Mouse (Mus musculus) brown adipose tissue, adult 24 weeks (tissue): Measurements from ENCODE around the gene Mxra7. TPM values are rescaled to one million over a fixed set of nuclear protein-coding genes. Genes with fewer than 3 reads are reported as not detected.
A peak's percentile ranks its signal among the peaks of the same experiment; 100 is the strongest.

Experiments
- H3K27ac ChIP-seq: fragments of 200-500 bp; replicated peaks from 2 replicates; pipeline ENCODE4 v1.5.1; 2012; ENCODE audit warnings: low read depth, mild to moderate bottlenecking, low read length
- H3K4me1 ChIP-seq: fragments of 200-500 bp; 2 replicates; pipeline ENCODE4 v1.6.1; 2012; ENCODE audit warnings: low read length, mixed read lengths; ENCODE audit not compliant: control insufficient read depth, insufficient read depth, insufficient read length
- H3K4me3 ChIP-seq: fragments of 200-500 bp; 2 replicates; pipeline ENCODE4 v1.5.1; 2012; ENCODE audit warnings: low read depth, mild to moderate bottlenecking, low read length, moderate library complexity; ENCODE audit not compliant: insufficient read depth
- polyA plus RNA-seq: library from polyadenylated mRNA; stranded (reverse); fragments of >200 nt; gene quantifications from 2 replicates; pipeline ENCODE4 v1.2.4, GENCODE M21; 2012; ENCODE audit not compliant: missing spikeins, insufficient read depth, insufficient read length

Mxra7 gene
- polyA plus RNA-seq, 1 experiment, result 6.9 TPM

GRCm38 (mm10) chr11:116814884-116815415, 12.9 kb downstream of the Mxra7 start:
- Histone ChIP-seq H3K4me3 (no peak overlapping the region), H3K27ac (peak overlapping the region; percentile 61), H3K4me1 (peaks cover 19% of the 10 kb centered on the region)

- Histone ChIP-seq H3K27ac (peak overlapping the region; percentile 61), H3K4me1 (peaks cover 19% of the 10 kb centered on the region), H3K4me3 (no peak overlapping the region)
Observed at GRCm38 (mm10) chr11:116814076-116814883, 13.6 kb downstream of the Mxra7 start.

- Histone ChIP-seq H3K27ac (peak overlapping the region; percentile 61), H3K4me1 (peaks cover 19% of the 10 kb centered on the region), H3K4me3 (no peak overlapping the region)
Observed at GRCm38 (mm10) chr11:116813610-116814009, 14.2 kb downstream of the Mxra7 start.

GRCm38 (mm10) chr11:116812793-116813529, 14.9 kb downstream of the Mxra7 start:
- H3K4me1 ChIP-seq, result peaks cover 19% of the 10 kb centered on the region
- peak overlapping the region; percentile 16; the same call in 1 of the 2 replicates for H3K27ac ChIP-seq
- no peak overlapping the region for H3K4me3 ChIP-seq

- Histone ChIP-seq H3K4me1 (peaks cover 23% of the 10 kb centered on the region), H3K27ac (0 out of 2 replicates have a peak overlapping the region, but pooled peaks have one; percentile 46), H3K4me3 (no peak overlapping the region)
Observed at GRCm38 (mm10) chr11:116810983-116811901, 16.6 kb downstream of the Mxra7 start.

GRCm38 (mm10) chr11:116810528-116810927, 17.3 kb downstream of the Mxra7 start:
- H3K4me1 ChIP-seq, result peaks cover 21% of the 10 kb centered on the region
- H3K4me3 ChIP-seq, result no peak overlapping the region
- no peak overlapping the region for H3K27ac ChIP-seq

- peaks cover 15% of the 10 kb centered on the region for H3K4me1 ChIP-seq
- H3K4me3 ChIP-seq, result no peak overlapping the region
- no peak overlapping the region for H3K27ac ChIP-seq
Observed at GRCm38 (mm10) chr11:116809520-116809919, 18.3 kb downstream of the Mxra7 start.

GRCm38 (mm10) chr11:116808811-116809395, 18.9 kb downstream of the Mxra7 start:
- no peak overlapping the region for H3K27ac ChIP-seq
- H3K4me3 ChIP-seq, result no peak overlapping the region

GRCm38 (mm10) chr11:116807938-116808606, 19.8 kb downstream of the Mxra7 start:
- Histone ChIP-seq H3K27ac (no peak overlapping the region), H3K4me1 (peaks cover 10% of the 10 kb centered on the region)

More at GRCm38 (mm10) chr11:116808811-116809395, 18.9 kb downstream of the Mxra7 start:
- peaks cover 13% of the 10 kb centered on the region for H3K4me1 ChIP-seq

GRCm38 (mm10) chr11:116807526-116807925, 20.3 kb downstream of the Mxra7 start:
- Histone ChIP-seq H3K4me3 (no peak overlapping the region), H3K4me1 (peaks cover 5% of the 10 kb centered on the region), H3K27ac (peak overlapping the region; percentile 28; the same call in 1 of the 2 replicates)

More at GRCm38 (mm10) chr11:116807938-116808606, 19.8 kb downstream of the Mxra7 start:
- H3K4me3 ChIP-seq, result no peak overlapping the region

- no peak overlapping the region for H3K4me3 ChIP-seq
- H3K4me1 ChIP-seq, result peaks cover 5% of the 10 kb centered on the region
- peak overlapping the region; percentile 28 for H3K27ac ChIP-seq
Observed at GRCm38 (mm10) chr11:116807116-116807515, 20.7 kb downstream of the Mxra7 start.

- Histone ChIP-seq H3K27ac (0 out of 2 replicates have a peak overlapping the region, but pooled peaks have one; percentile 37), H3K4me1 (peaks cover 6% of the 10 kb centered on the region), H3K4me3 (no peak overlapping the region)
Observed at GRCm38 (mm10) chr11:116806136-116807071, 21.4 kb downstream of the Mxra7 start.

- no peak overlapping the region for H3K4me3 ChIP-seq
- H3K4me1 ChIP-seq, result peaks cover 9% of the 10 kb centered on the region
- no peak overlapping the region for H3K27ac ChIP-seq
Observed at GRCm38 (mm10) chr11:116802709-116803108, 25.1 kb downstream of the Mxra7 start.
